Mouse (Mus musculus): ENCODE data around the gene Grap2. TPM values are rescaled to one million over a fixed set of nuclear protein-coding genes. Genes with fewer than 3 reads are reported as not detected.

The Grap2 gene
- total and polyA plus RNA-seq, 2 experiments, result 0.46 to 0.66 TPM

GRCm38 (mm10) chr15:80554860-80555822 lies 17.3 kb upstream of the Grap2 start:
- TF ChIP-seq POLR2A (IDR thresholded peaks at IDR 0.05; ENCODE audit: extremely low read depth, insufficient read depth, low read length) (no peak), CTCF (IDR thresholded peaks at IDR 0.05; ENCODE audit: low read depth, low read length) (no peak)
- WGBS, result 87% methylated on average over 6 of the region's 6 CpGs
- H3K27me3 ChIP-seq (ENCODE audit: control insufficient read depth, insufficient read depth, low read length), result 0 out of 2 replicates have a peak, but pooled peaks cover 2% of the 10 kb centered on the region
- H3K79me2 ChIP-seq (ENCODE audit: control insufficient read depth, insufficient read depth, low read length), result no peaks in the 10 kb centered on the region
- H3K9ac ChIP-seq (ENCODE audit: low read depth, low read length), result no peak overlapping the region
- no peak for DNase-seq (ENCODE audit: extremely low read depth, low read depth, low spot score)
- no peaks in the 10 kb centered on the region for H3K4me1 ChIP-seq (ENCODE audit: control insufficient read depth, insufficient read depth, low read length)
- no peak overlapping the region for H3K4me3 ChIP-seq (ENCODE audit: insufficient read depth, low read depth, low read length)
- H3K36me3 ChIP-seq (ENCODE audit: control insufficient read depth, insufficient read depth, low read length), result no peaks in the 10 kb centered on the region
- H3K27ac ChIP-seq (replicated peaks; ENCODE audit: insufficient read depth, low read depth, low read length), result no peak overlapping the region

GRCm38 (mm10) chr15:80556021-80556420 lies 16.4 kb upstream of the Grap2 start:
- Histone ChIP-seq H3K36me3 (ENCODE audit: control insufficient read depth, insufficient read depth, low read length) (no peaks in the 10 kb centered on the region), H3K4me1 (ENCODE audit: control insufficient read depth, insufficient read depth, low read length) (no peaks in the 10 kb centered on the region), H3K79me2 (ENCODE audit: control insufficient read depth, insufficient read depth, low read length) (no peaks in the 10 kb centered on the region), H3K4me3 (ENCODE audit: insufficient read depth, low read depth, low read length) (no peak overlapping the region), H3K27ac (replicated peaks; ENCODE audit: insufficient read depth, low read depth, low read length) (no peak overlapping the region), H3K9ac (ENCODE audit: low read depth, low read length) (no peak overlapping the region), H3K27me3 (ENCODE audit: control insufficient read depth, insufficient read depth, low read length) (0 out of 2 replicates have a peak, but pooled peaks cover 3% of the 10 kb centered on the region)
- TF ChIP-seq POLR2A (IDR thresholded peaks at IDR 0.05; ENCODE audit: extremely low read depth, insufficient read depth, low read length), result no peak
- no peak for TF ChIP-seq CTCF (IDR thresholded peaks at IDR 0.05; ENCODE audit: low read depth, low read length)
- DNase-seq (ENCODE audit: extremely low read depth, low read depth, low spot score), result no peak
- WGBS, result 55% methylated on average over 2 of the region's 2 CpGs

GRCm38 (mm10) chr15:80557745-80558144 lies 14.6 kb upstream of the Grap2 start:
- H3K27ac ChIP-seq (replicated peaks; ENCODE audit: insufficient read depth, low read depth, low read length), result no peak overlapping the region
- H3K27me3 ChIP-seq (ENCODE audit: control insufficient read depth, insufficient read depth, low read length), result 0 out of 2 replicates have a peak, but pooled peaks cover 3% of the 10 kb centered on the region
- no peak overlapping the region for H3K4me3 ChIP-seq (ENCODE audit: insufficient read depth, low read depth, low read length)
- no peak overlapping the region for H3K9ac ChIP-seq (ENCODE audit: low read depth, low read length)
- TF ChIP-seq POLR2A (IDR thresholded peaks at IDR 0.05; ENCODE audit: extremely low read depth, insufficient read depth, low read length) (no peak), CTCF (IDR thresholded peaks at IDR 0.05; ENCODE audit: low read depth, low read length) (no peak)
- DNase-seq (ENCODE audit: extremely low read depth, low read depth, low spot score), result no peak
- H3K36me3 ChIP-seq (ENCODE audit: control insufficient read depth, insufficient read depth, low read length), result no peaks in the 10 kb centered on the region
- H3K79me2 ChIP-seq (ENCODE audit: control insufficient read depth, insufficient read depth, low read length), result no peaks in the 10 kb centered on the region
- 79% methylated on average over 4 of the region's 4 CpGs for WGBS
- H3K4me1 ChIP-seq (ENCODE audit: control insufficient read depth, insufficient read depth, low read length), result no peaks in the 10 kb centered on the region

GRCm38 (mm10) chr15:80559534-80559933 lies 12.9 kb upstream of the Grap2 start:
- Histone ChIP-seq H3K4me3 (ENCODE audit: insufficient read depth, low read depth, low read length) (no peak overlapping the region), H3K27ac (replicated peaks; ENCODE audit: insufficient read depth, low read depth, low read length) (no peak overlapping the region), H3K36me3 (ENCODE audit: control insufficient read depth, insufficient read depth, low read length) (no peaks in the 10 kb centered on the region), H3K27me3 (ENCODE audit: control insufficient read depth, insufficient read depth, low read length) (0 out of 2 replicates have a peak, but pooled peaks cover 3% of the 10 kb centered on the region), H3K9ac (ENCODE audit: low read depth, low read length) (no peak overlapping the region), H3K79me2 (ENCODE audit: control insufficient read depth, insufficient read depth, low read length) (no peaks in the 10 kb centered on the region), H3K4me1 (ENCODE audit: control insufficient read depth, insufficient read depth, low read length) (no peaks in the 10 kb centered on the region)
- no peak for DNase-seq (ENCODE audit: extremely low read depth, low read depth, low spot score)
- TF ChIP-seq POLR2A (IDR thresholded peaks at IDR 0.05; ENCODE audit: extremely low read depth, insufficient read depth, low read length) (no peak), CTCF (IDR thresholded peaks at IDR 0.05; ENCODE audit: low read depth, low read length) (no peak)
- 39% methylated on average over 12 of the region's 12 CpGs for WGBS

- H3K36me3 ChIP-seq (ENCODE audit: control insufficient read depth, insufficient read depth, low read length), result no peaks in the 10 kb centered on the region
- H3K79me2 ChIP-seq (ENCODE audit: control insufficient read depth, insufficient read depth, low read length), result no peaks in the 10 kb centered on the region
- H3K9ac ChIP-seq (ENCODE audit: low read depth, low read length), result no peak overlapping the region
- H3K4me3 ChIP-seq (ENCODE audit: insufficient read depth, low read depth, low read length), result no peak overlapping the region
- H3K27ac ChIP-seq (replicated peaks; ENCODE audit: insufficient read depth, low read depth, low read length), result no peak overlapping the region
- WGBS, result 68% methylated on average over 14 of the region's 14 CpGs
- TF ChIP-seq CTCF (IDR thresholded peaks at IDR 0.05; ENCODE audit: low read depth, low read length) (no peak), POLR2A (IDR thresholded peaks at IDR 0.05; ENCODE audit: extremely low read depth, insufficient read depth, low read length) (no peak)
- H3K27me3 ChIP-seq (ENCODE audit: control insufficient read depth, insufficient read depth, low read length), result 0 out of 2 replicates have a peak, but pooled peaks cover 3% of the 10 kb centered on the region
- no peaks in the 10 kb centered on the region for H3K4me1 ChIP-seq (ENCODE audit: control insufficient read depth, insufficient read depth, low read length)
- DNase-seq (ENCODE audit: extremely low read depth, low read depth, low spot score), result no peak
Observed at GRCm38 (mm10) chr15:80559978-80560377, 12.4 kb upstream of the Grap2 start.

Measured in liver, adult 2 months (tissue).